Mouse (Mus musculus) hindbrain, embryonic 16.5 days (tissue): ENCODE data around the gene Sned1. TPM values are rescaled to one million over a fixed set of nuclear protein-coding genes. Genes with fewer than 3 reads are reported as not detected.

ENCODE experiments used
- microRNA-seq: library from miRNA; unstranded; fragments of <30 nt; microRNA quantifications from one replicate; pipeline ENCODE4, GENCODE M21; 2017
- polyA plus RNA-seq: library from polyadenylated mRNA; unstranded; fragments of >200 nt; fragmentation: Nextera tagmentation; extraction: Ambion mirVana; gene quantifications from 2 replicates; pipeline ENCODE4 v1.2.1, GENCODE M21; 2015

The Sned1 gene
- polyA plus RNA-seq, 1 experiment from 2014 or later = 12.1 TPM

Small RNA genes lying within 50 kb of the gene (microRNA-seq; reads per million reads assigned to microRNA genes)
- gene Mir6901 (not detected), gene Mir6902 (not detected)

Other genes starting within 250 kb of the Sned1 start
- not detected in 2 replicates for gene Aqp12, start 229.5 kb upstream of the Sned1 start, polyA plus RNA-seq
- 497 and 573 TPM in 2 replicates for gene Kif1a, start 133.9 kb upstream of the Sned1 start, polyA plus RNA-seq
- not detected in 2 replicates for gene Agxt, start 100.6 kb upstream of the Sned1 start, polyA plus RNA-seq
- 0.40 and 0.54 TPM in 2 replicates for gene 2310007B03Rik, start 74.9 kb upstream of the Sned1 start, polyA plus RNA-seq
- 0.43 and 0.51 TPM in 2 replicates for gene Crocc2, start 67.1 kb upstream of the Sned1 start, polyA plus RNA-seq
- gene Mterf4, start 70.1 kb downstream of the Sned1 start, polyA plus RNA-seq = 33.5 and 33.7 TPM in 2 replicates
- gene Ppp1r7, start 107.0 kb downstream of the Sned1 start, polyA plus RNA-seq = 47.9 and 56.0 TPM in 2 replicates
- gene Pask, start 107.6 kb downstream of the Sned1 start, polyA plus RNA-seq = 5.2 and 6.4 TPM in 2 replicates
- 1.1 and 1.7 TPM in 2 replicates for gene Ano7, start 138.1 kb downstream of the Sned1 start, polyA plus RNA-seq
- 68.5 and 72.5 TPM in 2 replicates for gene Hdlbp, start 243.0 kb downstream of the Sned1 start, polyA plus RNA-seq